Mouse (Mus musculus) neutrophil, adult 5-6 weeks (primary cell): ENCODE results near the gene Zbtb16. TPM values are rescaled to one million over a fixed set of nuclear protein-coding genes. Genes with fewer than 3 reads are reported as not detected.

ENCODE experiments used
- ATAC-seq: fragments of 151-379, 151-347 bp; 2 replicates; pipeline ENCODE4 v1.8.0; 2017; ENCODE audit warnings: mild to moderate bottlenecking, moderate TSS enrichment; ENCODE audit not compliant: insufficient number of reproducible peaks, poor library complexity, low FRiP score, severe bottlenecking; ENCODE audit errors: extremely low read depth
- total RNA-seq: library from RNA; stranded (forward); fragments of 200-1000 nt; gene quantifications from 2 replicates; pipeline ENCODE4 v1.2.3, GENCODE M21; 2017

Gene Zbtb16
- total RNA-seq, 1 experiment from 2014 or later = 6.5 TPM

DNA sequence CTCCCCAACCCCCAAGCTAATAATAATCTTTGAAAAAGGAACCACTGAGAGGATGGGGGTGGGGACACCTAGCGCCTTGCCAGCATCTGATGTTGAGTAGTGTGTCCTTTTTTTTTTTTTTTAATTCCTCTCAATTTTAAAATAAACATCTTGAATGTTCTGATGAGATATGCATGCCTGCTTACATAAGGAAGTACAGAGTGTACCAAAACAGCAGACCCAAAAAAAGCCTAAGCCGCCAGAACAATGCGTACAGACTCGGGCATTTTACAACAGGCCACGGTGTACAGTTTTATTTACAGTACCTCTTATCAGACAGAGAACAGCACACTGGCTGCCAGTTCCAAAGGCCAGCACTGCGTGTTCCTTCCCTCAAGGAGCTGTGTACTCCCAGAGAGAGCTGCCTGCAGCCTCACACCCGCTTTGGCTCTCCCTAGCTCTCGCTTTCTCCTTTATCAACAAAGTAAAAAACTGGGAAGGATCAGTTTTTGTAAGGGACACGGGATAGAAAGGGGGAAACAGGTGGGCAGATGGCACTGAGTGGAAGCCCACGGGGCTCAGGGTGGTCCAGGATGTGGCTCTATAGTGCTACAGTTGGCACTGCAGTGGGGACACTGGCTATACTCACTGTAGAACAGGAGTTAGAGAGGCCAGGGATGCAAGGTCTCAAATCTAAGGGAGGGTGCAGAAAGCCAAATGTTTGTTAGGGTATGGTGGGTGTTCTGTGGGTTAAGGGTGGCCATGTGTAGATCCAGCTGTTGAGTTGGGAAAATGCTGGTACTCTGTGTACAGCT lies 112.3 kb downstream of the Zbtb16 start:
- no peak for ATAC-seq

DNA sequence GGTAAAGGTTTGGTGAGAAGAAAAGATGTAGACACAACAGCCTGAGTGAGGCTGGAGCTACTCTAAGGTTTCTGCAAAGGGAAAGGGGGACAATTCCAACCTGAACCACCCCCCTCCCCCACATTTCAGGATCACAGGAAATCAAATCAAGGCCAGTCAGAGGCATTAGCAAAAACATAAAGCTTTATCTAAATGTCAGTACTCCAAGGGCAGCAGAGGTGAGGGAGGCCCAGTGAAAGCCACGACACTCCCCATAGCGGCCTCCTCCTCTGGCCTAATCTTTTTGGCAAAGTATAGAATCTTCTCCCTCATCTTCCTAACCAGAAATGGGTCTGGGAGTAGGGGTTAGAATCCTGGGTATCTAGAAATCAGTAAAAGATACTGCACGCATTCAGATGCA lies 113.0 kb downstream of the Zbtb16 start:
- no peak for ATAC-seq

DNA sequence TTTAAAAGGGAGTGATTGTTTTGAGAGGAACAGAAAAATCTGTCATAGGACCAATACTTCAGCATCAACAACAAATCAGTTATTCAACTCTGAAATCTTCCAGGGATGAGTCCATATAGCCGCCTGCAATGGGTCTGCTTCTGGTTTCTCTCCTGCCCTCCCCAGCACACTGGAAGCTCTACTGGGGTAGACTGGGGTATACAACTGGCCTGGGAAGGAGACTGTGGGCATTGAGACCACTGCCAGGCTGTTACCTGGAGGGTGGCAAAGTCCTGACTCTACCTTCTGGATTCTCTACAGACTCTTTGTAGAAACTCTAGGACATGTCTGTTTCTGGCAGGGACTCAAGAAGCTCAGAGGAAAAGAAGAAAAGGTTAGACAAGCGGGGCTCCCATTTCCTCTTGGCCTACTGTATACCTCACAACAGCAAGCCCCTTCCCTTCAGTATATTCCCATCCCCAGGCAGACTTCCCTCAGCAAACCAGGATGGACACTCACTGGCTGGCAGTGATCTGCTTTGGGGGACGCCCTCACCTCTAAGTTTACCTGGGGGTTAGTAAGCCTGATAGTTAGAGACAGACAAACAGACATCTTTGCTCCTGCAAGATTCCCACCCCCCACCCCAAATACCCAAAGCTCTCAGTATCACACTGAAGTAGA lies 113.6 kb downstream of the Zbtb16 start:
- no peak for ATAC-seq

DNA sequence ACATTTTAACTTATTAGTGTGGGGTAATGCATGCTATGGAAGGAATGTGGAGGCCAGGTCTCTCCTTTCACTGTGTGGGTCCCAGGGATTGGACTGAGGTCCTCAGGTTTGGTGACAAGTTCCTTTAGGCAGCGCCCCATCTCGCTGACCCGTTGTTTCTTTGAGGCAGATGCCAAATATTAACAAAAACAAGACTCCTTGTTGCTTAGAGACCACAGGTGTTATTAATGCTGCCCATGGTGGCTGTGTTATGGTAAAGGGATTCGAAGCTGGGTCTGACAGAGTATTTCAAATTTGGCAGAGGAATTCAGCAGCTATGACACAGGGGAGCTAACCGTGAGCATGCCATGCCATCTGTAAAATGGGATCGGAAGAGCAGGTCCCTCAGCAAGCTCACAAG lies 114.4 kb downstream of the Zbtb16 start:
- ATAC-seq = no peak

DNA sequence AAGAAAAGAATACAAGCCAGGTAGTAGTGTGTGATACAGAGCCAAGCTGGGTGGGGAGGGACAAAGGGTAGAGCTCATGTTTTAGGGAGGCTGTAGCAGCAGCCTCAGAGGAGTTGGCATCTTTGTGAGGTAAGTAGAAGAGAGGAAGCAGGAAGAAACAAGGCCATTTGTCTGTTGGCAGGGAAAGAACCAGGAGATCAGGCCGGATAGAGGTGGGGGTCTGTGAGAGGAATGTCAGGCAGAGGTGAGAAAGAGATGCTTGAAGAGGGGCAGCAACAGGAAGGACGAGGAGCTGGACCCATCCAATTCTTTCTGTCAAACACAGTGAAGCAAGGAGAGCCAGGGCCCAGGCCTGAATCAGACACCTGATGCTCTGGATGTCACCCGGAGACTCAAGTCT lies 114.8 kb downstream of the Zbtb16 start:
- ATAC-seq = no peak

DNA sequence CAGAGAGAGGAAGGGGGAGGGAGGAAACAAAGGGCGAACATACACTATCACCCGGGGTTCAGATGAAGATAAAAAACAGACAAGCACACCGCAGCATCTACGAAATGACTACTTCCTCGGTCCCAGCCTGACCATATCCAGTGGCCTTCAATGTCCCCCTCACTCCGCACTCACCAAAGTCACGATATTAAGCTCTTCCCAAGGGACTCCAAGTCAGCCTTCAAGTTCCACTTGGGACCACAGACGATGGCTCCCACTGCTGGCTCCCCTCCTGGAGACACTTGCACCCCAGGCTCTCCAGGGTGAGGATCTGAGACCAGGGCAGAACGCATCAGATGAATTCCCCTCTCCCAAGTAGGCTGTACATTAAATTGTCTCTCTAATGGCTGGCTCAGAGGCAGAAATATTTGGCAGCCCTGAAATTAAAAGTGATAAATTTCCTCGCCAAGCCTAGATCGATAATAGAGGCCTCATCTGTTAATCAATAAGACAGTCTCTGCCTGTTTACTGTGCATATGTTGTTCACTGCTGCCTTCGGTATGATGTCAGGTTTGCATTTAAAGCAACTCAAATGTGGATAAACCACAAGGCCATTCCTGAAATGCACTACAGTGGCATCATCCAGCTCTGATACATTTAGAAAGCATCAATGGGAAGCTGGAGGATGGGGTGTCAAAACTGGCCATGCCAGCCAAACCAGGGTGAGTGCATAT lies 115.6 kb downstream of the Zbtb16 start:
- ATAC-seq = no peak

DNA sequence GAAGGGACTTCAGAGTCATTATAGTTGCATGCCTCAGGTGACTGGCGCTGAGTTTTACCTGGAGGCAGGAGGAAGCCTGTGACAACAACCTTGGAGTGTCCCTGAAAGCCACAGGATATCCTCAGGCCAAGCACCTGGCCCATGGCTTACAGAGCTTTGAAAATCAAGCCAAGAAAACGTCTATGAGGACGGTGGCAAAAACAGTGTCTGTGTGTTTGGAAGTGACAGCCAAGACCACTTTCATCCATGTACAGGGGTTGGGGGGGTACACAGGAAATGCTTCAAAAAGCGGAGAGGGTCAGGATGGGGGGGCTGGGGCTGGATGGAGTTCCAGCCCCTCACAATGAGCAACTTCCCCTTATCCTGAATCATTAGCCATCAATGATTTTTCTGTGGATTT lies 116.4 kb downstream of the Zbtb16 start:
- no peak for ATAC-seq

DNA sequence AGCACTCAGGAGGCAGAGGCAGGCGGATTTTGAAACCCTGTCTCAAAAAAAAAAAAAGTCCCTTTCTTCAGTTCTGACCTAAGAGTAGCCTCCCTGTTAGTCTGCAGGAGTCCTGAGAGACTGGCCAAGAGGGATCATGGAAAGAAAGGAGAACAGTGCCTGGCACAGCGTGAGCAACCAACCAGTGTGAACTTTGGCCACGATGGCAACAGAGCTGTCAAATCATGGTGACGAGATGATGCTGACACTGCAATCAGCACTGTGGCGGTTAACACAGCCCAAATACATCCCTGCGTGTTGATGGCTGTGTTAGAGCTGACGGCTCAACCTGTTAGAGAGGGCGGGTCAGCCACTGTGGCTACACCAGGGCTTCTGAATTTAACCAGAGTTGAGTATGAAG lies 119.5 kb downstream of the Zbtb16 start:
- no peak for ATAC-seq

DNA sequence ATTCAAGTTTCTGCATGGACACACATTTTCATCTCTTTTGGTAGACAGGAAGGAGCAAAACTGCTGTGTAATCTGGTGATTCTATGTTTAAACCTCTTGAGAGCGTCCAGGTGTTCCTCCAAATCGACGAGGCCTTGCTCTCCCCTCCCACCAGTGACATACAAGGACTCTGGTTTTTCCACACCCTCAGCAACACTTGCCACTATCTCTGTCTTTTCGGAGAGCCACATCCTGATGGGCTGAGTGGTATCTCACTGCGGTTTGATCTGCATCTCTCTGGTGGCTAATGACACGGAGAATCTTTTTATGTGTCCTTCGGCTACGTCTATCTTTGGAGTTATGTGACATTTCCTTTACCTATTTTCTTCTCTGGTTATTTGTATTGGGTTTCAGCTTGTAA lies 121.0 kb downstream of the Zbtb16 start:
- ATAC-seq = no peak

DNA sequence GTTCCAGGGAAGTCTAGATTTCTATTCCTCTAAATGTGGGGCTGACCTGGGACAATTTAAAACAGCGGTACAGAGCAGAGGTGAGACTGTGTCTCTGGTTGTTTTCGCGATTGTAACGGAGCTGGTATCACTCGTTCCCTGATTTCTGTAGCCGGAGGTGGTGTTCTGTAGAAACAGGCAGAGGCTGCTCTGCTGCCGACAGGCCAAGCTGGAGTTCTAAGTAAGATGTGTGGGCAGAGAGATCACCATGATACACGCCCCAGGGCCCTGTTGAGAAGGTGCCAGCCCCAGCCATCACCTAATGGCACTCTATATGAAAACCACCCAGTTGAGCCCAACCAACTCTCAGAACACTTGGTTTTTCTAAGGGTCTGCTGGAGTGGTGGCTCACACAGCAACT lies 122.2 kb downstream of the Zbtb16 start:
- no peak for ATAC-seq

DNA sequence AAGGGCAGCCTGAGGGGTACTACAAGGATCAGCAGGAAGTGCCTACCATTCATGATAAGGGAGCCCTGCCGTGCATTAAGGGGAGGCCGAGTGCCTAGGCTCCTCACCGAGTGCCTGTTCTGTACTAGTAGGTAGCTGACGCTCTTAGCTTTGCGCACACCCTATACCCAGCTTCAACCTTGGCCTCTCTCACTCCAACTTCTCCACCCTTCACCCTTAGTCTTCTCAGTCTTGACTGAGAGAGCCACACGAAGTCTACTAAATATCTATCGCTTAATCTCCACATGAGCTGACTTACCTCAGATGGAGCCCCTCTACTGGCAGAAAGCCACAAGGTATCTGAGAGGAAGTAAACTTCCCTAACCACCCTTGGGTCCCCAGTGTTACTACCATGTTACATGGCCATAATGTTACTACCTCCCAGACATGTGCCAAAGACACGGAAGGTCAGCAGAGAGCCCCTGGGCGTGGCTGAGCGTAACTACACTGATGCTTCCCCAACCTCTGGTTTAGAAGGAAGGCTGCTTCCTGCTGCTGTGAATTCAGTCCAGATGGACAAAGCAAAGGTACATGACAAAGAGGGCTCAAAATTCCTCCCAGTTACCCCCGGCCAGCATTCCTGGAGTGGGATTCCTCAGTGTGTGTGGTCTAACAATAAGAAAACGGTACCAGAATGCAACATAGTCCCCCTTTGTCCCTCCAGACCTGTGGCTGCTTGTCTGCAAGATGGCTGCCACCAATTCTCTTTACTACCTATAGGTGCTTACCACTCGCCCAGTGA lies 122.8 kb downstream of the Zbtb16 start:
- ATAC-seq = no peak

DNA sequence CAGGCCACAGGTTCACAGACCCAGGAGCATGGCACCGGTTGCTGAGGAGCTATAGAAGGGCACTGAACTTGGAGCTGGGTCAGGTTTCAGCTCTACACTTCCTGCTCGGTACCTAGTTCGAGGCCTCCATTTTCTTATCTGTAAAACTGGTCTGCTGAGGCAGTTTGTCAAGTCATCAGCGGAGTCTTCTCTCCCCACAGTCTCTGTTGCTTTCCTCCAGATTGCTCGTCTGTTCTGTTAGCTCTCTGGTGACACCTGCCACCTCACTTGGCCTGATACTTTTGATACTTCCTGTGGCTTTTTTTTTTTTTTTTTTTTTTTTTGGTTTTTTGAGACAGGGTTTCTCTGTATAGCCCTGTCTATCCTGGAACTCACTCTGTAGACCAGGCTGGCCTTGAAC lies 124.2 kb downstream of the Zbtb16 start:
- no peak for ATAC-seq

DNA sequence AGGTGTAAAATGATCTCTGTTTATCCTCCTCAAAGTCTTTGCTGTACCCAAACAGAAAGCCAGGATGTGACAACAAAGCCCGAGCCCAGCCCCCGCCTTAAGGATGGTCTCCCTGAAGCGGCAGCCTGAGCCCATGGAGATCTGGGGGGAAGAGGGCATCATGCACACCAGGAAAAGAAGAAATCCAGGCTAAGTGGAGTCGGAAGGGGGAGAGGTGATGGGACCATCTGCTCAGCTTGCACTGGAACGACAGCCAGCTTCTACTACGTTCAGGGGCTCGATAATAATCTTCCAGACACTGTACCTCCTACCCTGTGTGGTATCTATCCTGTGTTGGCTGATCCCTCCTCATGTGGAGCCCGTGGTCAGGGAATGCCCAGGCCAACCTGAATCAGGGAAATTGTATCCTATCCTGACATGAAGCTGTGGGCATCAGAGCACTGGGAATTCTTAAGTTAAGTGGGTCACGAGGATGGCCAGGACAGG lies 124.7 kb downstream of the Zbtb16 start:
- ATAC-seq = no peak

DNA sequence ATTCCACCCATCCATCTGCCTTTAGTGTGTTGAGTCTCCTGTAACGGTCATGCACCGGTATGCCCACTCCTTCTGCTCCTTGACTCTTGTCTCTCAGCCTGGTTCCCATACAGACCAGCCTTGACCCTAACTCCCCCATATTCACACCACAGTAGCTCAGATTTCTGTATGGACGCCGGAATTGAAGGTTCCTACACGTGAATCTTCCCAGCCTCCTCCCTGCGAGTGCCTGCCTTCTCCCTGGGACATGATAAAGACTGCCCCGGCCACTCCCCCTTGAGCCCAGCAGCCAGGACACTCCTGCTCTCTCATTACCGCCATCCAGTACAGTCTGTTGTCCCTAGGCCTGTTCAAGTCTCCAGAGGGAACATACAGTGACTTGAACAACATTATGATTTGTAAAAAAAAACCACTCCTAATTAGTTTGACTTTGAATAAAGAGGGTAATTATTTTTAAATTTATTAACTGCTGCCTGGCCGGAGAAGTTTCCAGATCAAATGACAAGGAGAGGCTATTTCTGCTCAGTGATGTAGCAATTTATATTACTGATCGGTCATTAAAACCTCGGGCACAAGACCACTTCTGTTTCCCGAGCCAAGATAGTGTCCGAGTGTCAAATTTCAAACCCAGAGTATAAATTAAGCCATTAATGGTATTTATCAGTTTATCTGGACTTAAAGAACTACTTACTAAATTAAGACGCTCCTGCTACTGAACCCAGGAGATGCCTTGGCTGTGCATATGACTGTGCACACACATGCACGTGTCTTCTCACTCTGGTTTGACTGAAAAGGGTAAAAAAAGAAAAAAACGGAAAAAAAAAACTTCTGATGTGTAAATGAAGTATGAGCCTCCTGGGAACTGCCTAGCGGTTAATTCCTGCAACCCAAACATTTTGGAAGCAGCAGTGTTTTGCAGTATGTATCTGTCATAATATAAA lies 125.4 kb downstream of the Zbtb16 start:
- ATAC-seq = no peak

DNA sequence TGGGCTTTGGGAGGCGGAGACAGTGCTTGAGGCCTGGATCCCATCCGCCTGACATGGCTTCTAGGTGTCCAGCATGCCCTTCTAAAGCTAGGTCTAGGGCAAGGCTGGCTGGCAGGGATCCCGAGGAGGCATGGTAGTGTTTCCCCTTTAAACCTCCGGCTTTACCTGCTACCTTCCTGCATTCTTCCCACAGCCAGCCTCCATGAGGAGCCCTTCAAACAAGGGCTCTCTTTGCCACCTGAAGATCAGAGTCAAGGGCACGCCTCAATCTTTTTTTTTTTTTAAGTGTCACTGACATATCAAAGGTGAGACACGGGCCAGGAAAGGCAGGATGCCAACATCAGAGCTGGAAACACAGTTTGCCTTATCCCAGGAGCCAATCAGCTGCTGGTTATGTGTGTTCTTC lies 128.2 kb downstream of the Zbtb16 start:
- ATAC-seq = 0 out of 2 replicates have a peak, but pooled peaks have one; percentile 17

DNA sequence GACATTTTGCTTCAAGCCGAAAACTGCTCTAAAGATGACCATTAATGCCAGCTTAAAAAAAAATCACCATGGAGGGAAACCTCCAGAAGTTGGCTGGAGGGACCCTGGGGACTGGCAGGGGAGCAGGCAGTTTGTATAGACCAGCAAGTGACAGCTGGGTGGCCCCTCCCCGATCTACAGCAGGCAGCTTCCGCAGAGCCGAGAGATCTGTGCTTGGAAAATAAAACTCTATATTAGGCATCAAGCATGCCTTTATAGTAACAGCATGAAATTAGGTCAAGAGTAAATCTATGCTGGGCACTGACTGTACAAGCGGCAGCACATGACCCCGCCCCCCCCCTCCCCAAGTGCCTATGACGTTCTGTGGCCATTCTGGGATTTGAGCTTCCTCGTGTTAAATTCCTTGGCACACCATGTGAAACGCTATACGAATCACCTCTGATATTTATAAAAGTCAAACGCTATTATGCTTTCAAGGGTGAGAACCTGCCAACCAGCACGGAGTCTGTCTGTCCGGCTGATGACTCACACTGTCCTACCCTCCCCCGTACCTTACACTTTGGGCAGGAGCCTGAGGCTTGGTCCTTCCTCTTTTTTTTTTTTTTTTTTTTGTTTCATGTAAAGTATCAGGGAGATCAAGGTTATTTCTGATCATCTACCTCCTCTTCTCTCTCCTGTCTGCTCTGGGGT lies 128.7 kb downstream of the Zbtb16 start:
- peak; percentile 73; the same call in 1 of the 2 replicates for ATAC-seq

DNA sequence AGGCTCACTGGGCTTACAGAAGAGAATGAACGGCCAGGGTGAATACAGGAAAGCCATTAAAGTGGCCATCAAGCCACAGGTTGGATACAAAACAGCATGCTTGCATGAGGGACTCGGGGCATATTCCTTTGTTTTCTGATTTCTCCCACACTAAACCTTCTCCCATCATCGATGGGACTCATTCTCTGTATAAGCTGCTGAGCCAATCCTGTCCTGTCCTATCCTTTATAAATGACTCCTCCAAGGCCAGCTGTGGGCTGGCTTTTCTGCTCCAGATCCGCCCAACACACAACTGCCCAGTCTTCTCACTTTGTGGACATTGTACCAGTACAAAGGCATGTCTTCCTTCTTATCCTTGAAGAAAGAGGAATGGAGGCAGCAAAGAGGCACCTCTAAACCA lies 134.7 kb downstream of the Zbtb16 start:
- ATAC-seq = no peak

DNA sequence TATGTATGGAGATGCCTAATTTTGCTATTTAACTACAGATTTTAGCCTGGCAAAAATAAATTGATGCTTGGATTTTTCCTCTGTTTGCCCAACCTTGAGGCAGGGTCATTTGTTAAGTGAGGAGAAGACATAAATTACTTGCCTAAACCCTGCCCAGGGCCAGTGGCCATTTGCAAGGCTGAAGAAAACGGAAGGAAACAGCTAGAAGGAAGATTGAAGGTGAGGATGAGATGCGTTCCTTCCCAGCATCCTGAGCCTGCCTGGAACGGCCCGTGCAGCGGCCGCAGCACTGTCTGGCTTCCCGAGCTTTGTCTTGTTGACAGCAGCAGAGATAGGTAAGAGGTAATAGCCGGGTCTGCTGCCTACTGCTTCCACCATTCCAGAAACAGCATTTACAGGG lies 135.2 kb downstream of the Zbtb16 start:
- ATAC-seq = no peak
